Mouse (Mus musculus) forebrain, embryonic 15.5 days (tissue): Measurements from ENCODE around the gene Ank3. TPM values are rescaled to one million over a fixed set of nuclear protein-coding genes. Genes with fewer than 3 reads are reported as not detected.

ENCODE experiments used
- ATAC-seq: fragments of 200-750 bp; cut with Nextera tagmentation; replicated peaks from 2 replicates; pipeline ENCODE4 v1.8.0; 2017; ENCODE audit warnings: mild to moderate bottlenecking, moderate TSS enrichment, moderate library complexity
- H3K27ac ChIP-seq: fragments of 300-500 bp; sonication (generic); replicated peaks from 2 replicates; pipeline ENCODE4 v1.5.1; 2015; ENCODE audit warnings: mild to moderate bottlenecking, inconsistent platforms
- H3K27me3 ChIP-seq: fragments of 300-500 bp; sonication (generic); 2 replicates; pipeline ENCODE4 v1.6.1; 2015; ENCODE audit warnings: inconsistent platforms
- H3K36me3 ChIP-seq: fragments of 300-500 bp; sonication (generic); 2 replicates; pipeline ENCODE4 v1.6.1; 2015; ENCODE audit warnings: mild to moderate bottlenecking, inconsistent platforms
- H3K4me1 ChIP-seq: fragments of 300-500 bp; sonication (generic); 2 replicates; pipeline ENCODE4 v1.6.1; 2015; ENCODE audit warnings: inconsistent platforms
- H3K4me2 ChIP-seq: fragments of 300-500 bp; sonication (generic); replicated peaks from 2 replicates; pipeline ENCODE4 v1.6.1; 2015; ENCODE audit warnings: mild to moderate bottlenecking, inconsistent platforms
- H3K4me3 ChIP-seq: fragments of 300-500 bp; sonication (generic); 2 replicates; pipeline ENCODE4 v1.5.1; 2015; ENCODE audit warnings: mild to moderate bottlenecking, inconsistent platforms
- H3K9ac ChIP-seq: fragments of 300-500 bp; sonication (generic); replicated peaks from 2 replicates; pipeline ENCODE4 v1.6.1; 2015; ENCODE audit warnings: mild to moderate bottlenecking, inconsistent platforms
- H3K9me3 ChIP-seq: fragments of 300-500 bp; sonication (generic); 2 replicates; pipeline ENCODE4 v1.6.1; 2016; ENCODE audit warnings: inconsistent platforms
- WGBS: fragments of 180-500 bp; shearing (Covaris S2); methylation state at CpG from one replicate; pipeline ENCODE4 v1.1.7; 2015; ENCODE audit warnings: mixed read lengths; 5-methylcytosine and 5-hydroxymethylcytosine counted together
- polyA plus RNA-seq: library from polyadenylated mRNA; unstranded; fragments of >200 nt; fragmentation: Nextera tagmentation; extraction: Ambion mirVana; gene quantifications from 2 replicates; pipeline ENCODE4 v1.2.1, GENCODE M21; 2015

Gene Ank3
- polyA plus RNA-seq, 1 experiment from 2014 or later, result 91.2 TPM

- Histone ChIP-seq H3K9me3 (no peaks in the 10 kb centered on the region), H3K4me1 (peaks cover 15% of the 10 kb centered on the region), H3K4me2 (no peak overlapping the region), H3K9ac (no peak overlapping the region), H3K36me3 (no peaks in the 10 kb centered on the region), H3K27me3 (no peaks in the 10 kb centered on the region), H3K4me3 (no peak overlapping the region), H3K27ac (no peak overlapping the region)
- WGBS, result 37% methylated on average over 3 of the region's 3 CpGs
- no peak for ATAC-seq
Observed at GRCm38 (mm10) chr10:70065191-70065590, 666.6 kb downstream of the Ank3 start.

GRCm38 (mm10) chr10:70066497-70067168, 668.1 kb downstream of the Ank3 start:
- Histone ChIP-seq H3K27me3 (no peaks in the 10 kb centered on the region), H3K36me3 (no peaks in the 10 kb centered on the region), H3K4me2 (no peak overlapping the region), H3K9ac (no peak overlapping the region), H3K27ac (0 out of 2 replicates have a peak overlapping the region, but pooled peaks have one; percentile 31), H3K4me3 (no peak overlapping the region), H3K4me1 (peaks cover 9% of the 10 kb centered on the region), H3K9me3 (no peaks in the 10 kb centered on the region)
- ATAC-seq, result peak; percentile 59
- 29% methylated on average over 8 of the region's 8 CpGs for WGBS

- no peak overlapping the region for H3K4me2 ChIP-seq
- no peak overlapping the region for H3K9ac ChIP-seq
- 0 out of 2 replicates have a peak overlapping the region, but pooled peaks have one; percentile 31 for H3K27ac ChIP-seq
- no peaks in the 10 kb centered on the region for H3K9me3 ChIP-seq
- H3K36me3 ChIP-seq, result no peaks in the 10 kb centered on the region
- H3K4me3 ChIP-seq, result no peak overlapping the region
- H3K27me3 ChIP-seq, result no peaks in the 10 kb centered on the region
- H3K4me1 ChIP-seq, result peaks cover 9% of the 10 kb centered on the region
- 55% methylated on average over 6 of the region's 6 CpGs for WGBS
- ATAC-seq, result no peak
Observed at GRCm38 (mm10) chr10:70067169-70068115, 668.9 kb downstream of the Ank3 start.

- H3K36me3 ChIP-seq, result no peaks in the 10 kb centered on the region
- H3K9ac ChIP-seq, result no peak overlapping the region
- no peak for ATAC-seq
- no peak overlapping the region for H3K4me3 ChIP-seq
- no peak overlapping the region for H3K27ac ChIP-seq
- no peaks in the 10 kb centered on the region for H3K9me3 ChIP-seq
- no peaks in the 10 kb centered on the region for H3K27me3 ChIP-seq
- H3K4me1 ChIP-seq, result peaks cover 9% of the 10 kb centered on the region
- no peak overlapping the region for H3K4me2 ChIP-seq
- WGBS, result 57% methylated on average over 6 of the region's 6 CpGs
Observed at GRCm38 (mm10) chr10:70069321-70069720, 670.7 kb downstream of the Ank3 start.

- no peak for ATAC-seq
- H3K36me3 ChIP-seq, result no peaks in the 10 kb centered on the region
- H3K27me3 ChIP-seq, result no peaks in the 10 kb centered on the region
- H3K4me3 ChIP-seq, result no peak overlapping the region
- no peak overlapping the region for H3K9ac ChIP-seq
- no peaks in the 10 kb centered on the region for H3K9me3 ChIP-seq
- H3K4me2 ChIP-seq, result no peak overlapping the region
- WGBS, result 88% methylated on average over 4 of the region's 4 CpGs
- no peak overlapping the region for H3K27ac ChIP-seq
- peaks cover 9% of the 10 kb centered on the region for H3K4me1 ChIP-seq
Observed at GRCm38 (mm10) chr10:70071334-70071733, 672.8 kb downstream of the Ank3 start.

Other genes starting within 250 kb of the Ank3 start
- 11.9 and 13.6 TPM in 2 replicates for gene Rhobtb1, start 247.3 kb upstream of the Ank3 start, polyA plus RNA-seq
- 1.2 TPM in 2 replicates for gene A930033H14Rik, start 185.7 kb upstream of the Ank3 start, polyA plus RNA-seq
- gene Cdk1, start 45.8 kb upstream of the Ank3 start, polyA plus RNA-seq, result 179 and 208 TPM in 2 replicates